Mouse (Mus musculus) heart, embryonic 12.5 days (tissue): ENCODE measurements at regions not wholly inside any gene's neighbourhood (a gene's known extent, or its start where the extent isn't known, plus 50 kb on each side); places are given as distances from the start of the nearest gene placed in this dataset.

Source experiments
- ATAC-seq: fragments of 200-750 bp; cut with Nextera tagmentation; 2 replicates; pipeline ENCODE4 v1.8.0; 2017; ENCODE audit warnings: moderate TSS enrichment, moderate library complexity; ENCODE audit not compliant: insufficient number of reproducible peaks, low FRiP score
- H3K27ac ChIP-seq: fragments of 300-500 bp; sonication (generic); 2 replicates; pipeline ENCODE4 v1.5.1; 2016; ENCODE audit warnings: mild to moderate bottlenecking, moderate library complexity; ENCODE audit not compliant: poor library complexity, severe bottlenecking
- H3K27me3 ChIP-seq: fragments of 300-500 bp; sonication (generic); replicated peaks from 2 replicates; pipeline ENCODE4 v1.6.1; 2016; ENCODE audit warnings: mild to moderate bottlenecking, moderate library complexity
- H3K36me3 ChIP-seq: fragments of 300-500 bp; sonication (generic); 2 replicates; pipeline ENCODE4 v1.6.1; 2016; ENCODE audit warnings: mild to moderate bottlenecking, moderate library complexity
- H3K4me1 ChIP-seq: fragments of 300-500 bp; sonication (generic); replicated peaks from 2 replicates; pipeline ENCODE4 v1.6.1; 2016; ENCODE audit warnings: mild to moderate bottlenecking
- H3K4me2 ChIP-seq: fragments of 300-500 bp; sonication (generic); 2 replicates; pipeline ENCODE4 v1.6.1; 2016; ENCODE audit warnings: mild to moderate bottlenecking, moderate library complexity
- H3K4me3 ChIP-seq: fragments of 300-500 bp; sonication (generic); 2 replicates; pipeline ENCODE4 v1.5.1; 2016; ENCODE audit warnings: mild to moderate bottlenecking
- H3K9ac ChIP-seq: fragments of 300-500 bp; sonication (generic); 2 replicates; pipeline ENCODE4 v1.6.1; 2016; ENCODE audit warnings: mild to moderate bottlenecking, moderate library complexity
- H3K9me3 ChIP-seq: fragments of 300-500 bp; sonication (generic); replicated peaks from 2 replicates; pipeline ENCODE4 v1.6.1; 2016; ENCODE audit warnings: mild to moderate bottlenecking, moderate library complexity
- WGBS: fragments of 180-500 bp; shearing (Covaris S2); methylation state at CpG from one replicate; pipeline ENCODE4 v1.1.7; 2016; 5-methylcytosine and 5-hydroxymethylcytosine counted together

- H3K4me3 ChIP-seq: no peak overlapping the region
- no peak overlapping the region for H3K9ac ChIP-seq
- no peaks in the 10 kb centered on the region for H3K27me3 ChIP-seq
- no peaks in the 10 kb centered on the region for H3K9me3 ChIP-seq
- 68% methylated on average over 7 of the region's 7 CpGs for WGBS
- H3K36me3 ChIP-seq: no peaks in the 10 kb centered on the region
- peak overlapping the region; percentile 24; the same call in 1 of the 2 replicates for H3K27ac ChIP-seq
- peaks cover 16% of the 10 kb centered on the region for H3K4me1 ChIP-seq
- H3K4me2 ChIP-seq: no peak overlapping the region
- no peak for ATAC-seq
Observed at GRCm38 (mm10) chr11:57958233-57958632, 50.6 kb upstream of the Larp1 start.

- WGBS: 82% methylated on average over 9 of the region's 9 CpGs
- H3K4me1 ChIP-seq: peaks cover 13% of the 10 kb centered on the region
Observed at GRCm38 (mm10) chr11:57956909-57957308, 52.0 kb upstream of the Larp1 start.

GRCm38 (mm10) chr11:57956076-57956475 is 52.8 kb upstream of the Larp1 start:
- ATAC-seq: no peak
- WGBS: 87% methylated on average over 2 of the region's 2 CpGs
- no peaks in the 10 kb centered on the region for H3K27me3 ChIP-seq
- no peak overlapping the region for H3K9ac ChIP-seq
- H3K4me3 ChIP-seq: no peak overlapping the region
- H3K4me2 ChIP-seq: no peak overlapping the region
- peaks cover 10% of the 10 kb centered on the region for H3K4me1 ChIP-seq
- H3K9me3 ChIP-seq: no peaks in the 10 kb centered on the region
- H3K27ac ChIP-seq: no peak overlapping the region
- H3K36me3 ChIP-seq: no peaks in the 10 kb centered on the region

More at GRCm38 (mm10) chr11:57956909-57957308, 52.0 kb upstream of the Larp1 start:
- Histone ChIP-seq H3K4me2 (no peak overlapping the region), H3K9ac (no peak overlapping the region), H3K27me3 (no peaks in the 10 kb centered on the region), H3K4me3 (no peak overlapping the region), H3K27ac (no peak overlapping the region), H3K36me3 (no peaks in the 10 kb centered on the region), H3K9me3 (no peaks in the 10 kb centered on the region)
- ATAC-seq: no peak

- H3K4me2 ChIP-seq: no peak overlapping the region
- no peak overlapping the region for H3K9ac ChIP-seq
- 86% methylated on average over 7 of the region's 7 CpGs for WGBS
- ATAC-seq: no peak
- no peak overlapping the region for H3K4me3 ChIP-seq
- H3K36me3 ChIP-seq: no peaks in the 10 kb centered on the region
- 0 out of 2 replicates have a peak overlapping the region, but pooled peaks have one; percentile 27 for H3K27ac ChIP-seq
- no peaks in the 10 kb centered on the region for H3K9me3 ChIP-seq
- H3K4me1 ChIP-seq: peaks cover 9% of the 10 kb centered on the region
- no peaks in the 10 kb centered on the region for H3K27me3 ChIP-seq
Observed at GRCm38 (mm10) chr11:57955476-57955875, 53.4 kb upstream of the Larp1 start.

- Histone ChIP-seq H3K4me1 (peaks cover 9% of the 10 kb centered on the region), H3K4me3 (no peak overlapping the region), H3K27me3 (no peaks in the 10 kb centered on the region), H3K9ac (no peak overlapping the region), H3K27ac (peak overlapping the region; percentile 27; the same call in 1 of the 2 replicates), H3K4me2 (no peak overlapping the region), H3K9me3 (no peaks in the 10 kb centered on the region), H3K36me3 (no peaks in the 10 kb centered on the region)
- peak; percentile 84 for ATAC-seq
- WGBS: 40% methylated on average over 10 of the region's 10 CpGs
Observed at GRCm38 (mm10) chr11:57954510-57955184, 54.2 kb upstream of the Larp1 start.

- 52% methylated on average over 7 of the region's 7 CpGs for WGBS
- H3K9ac ChIP-seq: no peak overlapping the region
Observed at GRCm38 (mm10) chr11:57953694-57954093, 55.2 kb upstream of the Larp1 start.

GRCm38 (mm10) chr11:57952619-57953018 is 56.2 kb upstream of the Larp1 start:
- no peak overlapping the region for H3K27ac ChIP-seq
- 55% methylated on average over 3 of the region's 3 CpGs for WGBS
- ATAC-seq: peak; percentile 70

More at GRCm38 (mm10) chr11:57953694-57954093, 55.2 kb upstream of the Larp1 start:
- ATAC-seq: no peak
- H3K4me3 ChIP-seq: no peak overlapping the region
- H3K4me2 ChIP-seq: no peak overlapping the region
- no peaks in the 10 kb centered on the region for H3K27me3 ChIP-seq
- H3K36me3 ChIP-seq: no peaks in the 10 kb centered on the region
- H3K27ac ChIP-seq: no peak overlapping the region
- H3K4me1 ChIP-seq: peaks cover 9% of the 10 kb centered on the region
- H3K9me3 ChIP-seq: no peaks in the 10 kb centered on the region

GRCm38 (mm10) chr11:57951541-57952326 is 57.1 kb upstream of the Larp1 start:
- H3K27ac ChIP-seq: no peak overlapping the region
- no peaks in the 10 kb centered on the region for H3K36me3 ChIP-seq
- no peaks in the 10 kb centered on the region for H3K9me3 ChIP-seq
- no peak for ATAC-seq
- H3K4me2 ChIP-seq: no peak overlapping the region
- no peak overlapping the region for H3K4me3 ChIP-seq
- WGBS: 82% methylated on average over 20 of the region's 20 CpGs
- peaks cover 9% of the 10 kb centered on the region for H3K4me1 ChIP-seq
- no peaks in the 10 kb centered on the region for H3K27me3 ChIP-seq
- H3K9ac ChIP-seq: no peak overlapping the region

More at GRCm38 (mm10) chr11:57952619-57953018, 56.2 kb upstream of the Larp1 start:
- no peak overlapping the region for H3K9ac ChIP-seq
- no peaks in the 10 kb centered on the region for H3K36me3 ChIP-seq
- H3K9me3 ChIP-seq: no peaks in the 10 kb centered on the region
- H3K4me3 ChIP-seq: no peak overlapping the region
- H3K4me2 ChIP-seq: no peak overlapping the region
- no peaks in the 10 kb centered on the region for H3K27me3 ChIP-seq
- H3K4me1 ChIP-seq: peaks cover 9% of the 10 kb centered on the region

GRCm38 (mm10) chr11:57950989-57951388 is 57.9 kb upstream of the Larp1 start:
- no peak overlapping the region for H3K4me3 ChIP-seq
- H3K27me3 ChIP-seq: no peaks in the 10 kb centered on the region
- H3K4me2 ChIP-seq: no peak overlapping the region
- H3K9me3 ChIP-seq: no peaks in the 10 kb centered on the region
- H3K4me1 ChIP-seq: peaks cover 9% of the 10 kb centered on the region
- no peaks in the 10 kb centered on the region for H3K36me3 ChIP-seq
- ATAC-seq: no peak
- 2% methylated on average over 4 of the region's 4 CpGs for WGBS
- no peak overlapping the region for H3K9ac ChIP-seq
- H3K27ac ChIP-seq: no peak overlapping the region

- ATAC-seq: no peak
- Histone ChIP-seq H3K4me2 (no peak overlapping the region), H3K36me3 (no peaks in the 10 kb centered on the region), H3K9me3 (no peaks in the 10 kb centered on the region), H3K4me3 (no peak overlapping the region), H3K4me1 (no peaks in the 10 kb centered on the region; the same call in none of the 2 replicates), H3K27ac (no peak overlapping the region), H3K9ac (no peak overlapping the region), H3K27me3 (no peaks in the 10 kb centered on the region)
- WGBS: 67% methylated on average over 9 of the region's 9 CpGs
Observed at GRCm38 (mm10) chr11:57949067-57949466, 59.8 kb upstream of the Larp1 start.

GRCm38 (mm10) chr11:57947347-57947746 is 61.5 kb upstream of the Larp1 start:
- Histone ChIP-seq H3K4me2 (no peak overlapping the region), H3K36me3 (no peaks in the 10 kb centered on the region), H3K4me3 (no peak overlapping the region), H3K9me3 (no peaks in the 10 kb centered on the region), H3K9ac (no peak overlapping the region), H3K27ac (no peak overlapping the region), H3K27me3 (no peaks in the 10 kb centered on the region), H3K4me1 (no peaks in the 10 kb centered on the region)
- WGBS: 74% methylated on average over 4 of the region's 4 CpGs
- no peak for ATAC-seq
